Mouse (Mus musculus) CH12.LX (cell line): ENCODE results near the gene Cabp2. TPM values are rescaled to one million over a fixed set of nuclear protein-coding genes. Genes with fewer than 3 reads are reported as not detected.

ENCODE experiments used
- DNase-seq: peaks from one replicate; pipeline ENCODE4 v3.0.0-alpha.2; 2013; ENCODE audit errors: extremely low read depth
- H3K27ac ChIP-seq: 2 replicates; pipeline ENCODE4 v1.5.1; 2012; ENCODE audit warnings: low read depth, mild to moderate bottlenecking, control low read depth, moderate library complexity; ENCODE audit not compliant: insufficient read depth
- H3K27me3 ChIP-seq: replicated peaks from 2 replicates; pipeline ENCODE3; 2012; ENCODE audit warnings: inconsistent platforms
- H3K36me3 ChIP-seq, 2 experiments: replicated peaks in 1 of 2; 2 replicates each; pipeline versions ENCODE3 to v1.6.1; 2012; ENCODE audit warnings: inconsistent platforms in 1 of 2, low read length in 1 of 2, mild to moderate bottlenecking in 1 of 2, mixed read lengths in 1 of 2, moderate library complexity in 1 of 2; ENCODE audit not compliant: control insufficient read depth in 1 of 2, insufficient read depth in 1 of 2
- H3K4me1 ChIP-seq, 2 experiments: 2 replicates each; pipeline ENCODE4 v1.6.1; 2012; ENCODE audit warnings: inconsistent platforms in 1 of 2, moderate library complexity in 1 of 2; ENCODE audit not compliant: insufficient read depth in 2 of 2, control insufficient read depth in 1 of 2
- H3K4me2 ChIP-seq: 2 replicates; pipeline ENCODE4 v1.6.1; 2012; ENCODE audit warnings: low read depth, mild to moderate bottlenecking, control low read depth; ENCODE audit not compliant: poor library complexity, insufficient read depth, severe bottlenecking
- H3K4me3 ChIP-seq, 3 experiments: fragments of 150-350 bp in 1 of 3; sonication (generic) in 1 of 3; replicated peaks in 1 of 3; 2 replicates each; pipeline versions ENCODE3 to v1.5.1; 2011 to 2012; ENCODE audit warnings: low read depth in 2 of 3, low read length in 2 of 3, mild to moderate bottlenecking in 2 of 3, moderate library complexity in 2 of 3, control low read depth in 1 of 3, improper control_type of control experiment in 1 of 3, inconsistent platforms in 1 of 3, mixed read lengths in 1 of 3; ENCODE audit not compliant: poor library complexity in 1 of 3
- H3K79me2 ChIP-seq: replicated peaks from 2 replicates; pipeline ENCODE4 v1.6.1; 2012; ENCODE audit warnings: mild to moderate bottlenecking, moderate library complexity; ENCODE audit not compliant: control insufficient read depth, poor library complexity, insufficient read depth, severe bottlenecking; ENCODE audit errors: extremely low read depth
- H3K9ac ChIP-seq: 2 replicates; pipeline ENCODE4 v1.6.1; 2012; ENCODE audit warnings: low read depth, mild to moderate bottlenecking, control low read depth, moderate library complexity; ENCODE audit not compliant: insufficient read depth
- H3K9me3 ChIP-seq: replicated peaks from 2 replicates; pipeline ENCODE3; 2012; ENCODE audit warnings: low read length, inconsistent platforms, mixed read lengths
- CHD1 ChIP-seq: IDR thresholded peaks from 2 replicates; pipeline ENCODE4 v1.6.1; 2012; ENCODE audit warnings: low read depth, low read length, improper control_type of control experiment, inconsistent platforms
- CHD2 ChIP-seq: IDR thresholded peaks from 2 replicates; pipeline ENCODE4 v1.6.1; 2011; ENCODE audit warnings: low read length, improper control_type of control experiment
- ELF1 ChIP-seq: IDR thresholded peaks from 2 replicates; pipeline ENCODE4 v1.6.1; 2014; ENCODE audit warnings: low read depth, mild to moderate bottlenecking, inconsistent platforms, low read length, improper control_type of control experiment
- GABPA ChIP-seq: IDR thresholded peaks from 2 replicates; pipeline ENCODE4 v1.6.1; 2012; ENCODE audit warnings: low read depth, low read length, improper control_type of control experiment, inconsistent platforms; ENCODE audit not compliant: insufficient replicate concordance
- HCFC1 ChIP-seq: IDR thresholded peaks from 2 replicates; pipeline ENCODE4 v1.6.1; 2012; ENCODE audit warnings: low read depth, mild to moderate bottlenecking, inconsistent platforms, low read length, improper control_type of control experiment
- IRF4 ChIP-seq: IDR thresholded peaks from 2 replicates; pipeline ENCODE4 v1.6.1; 2014; ENCODE audit warnings: low read depth, mild to moderate bottlenecking, inconsistent platforms, low read length, improper control_type of control experiment
- JUND ChIP-seq: conservative IDR thresholded peaks from 2 replicates; pipeline ENCODE4 v1.6.1; 2011; ENCODE audit warnings: low read depth, low read length, improper control_type of control experiment
- MAFK ChIP-seq: IDR thresholded peaks from 2 replicates; pipeline ENCODE4 v1.6.1; 2011; ENCODE audit warnings: low read length, improper control_type of control experiment; ENCODE audit not compliant: insufficient replicate concordance
- POLR2AphosphoS2 ChIP-seq: IDR thresholded peaks from 2 replicates; pipeline ENCODE4 v1.6.1; 2011; ENCODE audit warnings: low read depth, low read length, improper control_type of control experiment
- RAD21 ChIP-seq: IDR thresholded peaks from 2 replicates; pipeline ENCODE4 v1.6.1; 2011; ENCODE audit warnings: low read depth, mild to moderate bottlenecking, low read length, improper control_type of control experiment, moderate library complexity
- RCOR1 ChIP-seq: conservative IDR thresholded peaks from 2 replicates; pipeline ENCODE4 v1.6.1; 2012; ENCODE audit warnings: low read depth, mild to moderate bottlenecking, inconsistent platforms, low read length, improper control_type of control experiment
- SMC3 ChIP-seq: IDR thresholded peaks from 2 replicates; pipeline ENCODE4 v1.6.1; 2011; ENCODE audit warnings: low read depth, low read length, improper control_type of control experiment
- TCF12 ChIP-seq: IDR thresholded peaks from 2 replicates; pipeline ENCODE4 v1.6.1; 2014; ENCODE audit warnings: low read depth, mild to moderate bottlenecking, inconsistent platforms, low read length, improper control_type of control experiment
- USF1 ChIP-seq: IDR thresholded peaks from 2 replicates; pipeline ENCODE4 v1.6.1; 2014; ENCODE audit warnings: low read depth, mild to moderate bottlenecking, inconsistent platforms, low read length, improper control_type of control experiment
- ZC3H11A ChIP-seq: IDR thresholded peaks from 2 replicates; pipeline ENCODE4 v1.6.1; 2012; ENCODE audit warnings: low read depth, mild to moderate bottlenecking, inconsistent platforms, low read length, improper control_type of control experiment
- ZKSCAN1 ChIP-seq: IDR thresholded peaks from 2 replicates; pipeline ENCODE4 v1.6.1; 2012; ENCODE audit warnings: low read depth, inconsistent platforms, low read length, improper control_type of control experiment, borderline replicate concordance
- dilution Hi-C: fragments of 300-500 bp; cut with MboI; formaldehyde crosslinking; loops from 2 replicates; pipeline ENCODE4 v1.14.3; 2020; ENCODE audit warnings: low sequenced_read_pairs; ENCODE audit not compliant: extremely low pct_unique_long_range_greater_than_20kb, extremely low pct_ligation_motif_present
- in situ Hi-C: fragments of 300-500 bp; cut with MboI; formaldehyde crosslinking; loops from 3 replicates; pipeline ENCODE4 v1.14.3; 2019; ENCODE audit warnings: low sequenced_read_pairs, low pct_ligation_motif_present, low pct_unique_long_range_greater_than_20kb, mixed read lengths
- polyA plus RNA-seq: library from polyadenylated mRNA; unstranded; fragments of >175 nt; gene quantifications from 2 replicates; pipeline ENCODE4 v1.2.1, GENCODE M21; 2012; ENCODE audit warnings: low read depth; ENCODE audit not compliant: insufficient read length
- total RNA-seq, 2 experiments: library from RNA; depleted of rRNA; stranded (reverse); fragments of 300-350 nt in 1 of 2; fragments of >200 nt in 1 of 2; gene quantifications; 2 replicates each; pipeline ENCODE4 v1.2.3; 2012 to 2014

Gene Cabp2
- total and polyA plus RNA-seq, 3 experiments = not detected

DNA sequence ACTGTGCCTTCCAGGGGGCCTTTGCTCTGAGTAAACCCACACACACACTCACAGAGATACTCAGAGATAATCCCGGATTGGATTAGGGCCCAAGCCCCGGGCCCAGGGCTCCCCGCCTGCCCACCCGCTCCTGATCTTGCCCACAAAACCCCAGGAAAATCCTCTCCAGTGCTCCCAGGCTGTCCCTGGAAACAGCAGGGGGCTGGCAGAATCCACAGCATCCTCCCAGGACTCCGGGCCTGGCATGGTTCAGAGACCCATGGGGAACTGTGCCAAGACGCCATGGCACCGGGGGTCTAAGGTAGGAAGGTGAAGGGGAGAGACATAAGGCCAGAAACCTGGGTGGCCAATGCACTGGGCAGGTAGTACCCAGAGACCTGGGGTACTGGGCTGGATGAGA lies 1.9 kb downstream of the Cabp2 start:
- Histone ChIP-seq H3K4me1 (peaks cover 0 to 8% of the 10 kb centered on the region in 2 experiments; a peak in 2 of 4 replicates), H3K79me2 (no peaks in the 10 kb centered on the region), H3K4me3 (no peak overlapping the region), H3K36me3 (no peaks in the 10 kb centered on the region), H3K9me3 (no peaks in the 10 kb centered on the region), H3K27me3 (peaks cover 76% of the 10 kb centered on the region), H3K27ac (no peak overlapping the region), H3K9ac (no peak overlapping the region), H3K4me2 (no peak overlapping the region)
- TF ChIP-seq ZKSCAN1 = no peak
- no peak for TF ChIP-seq RCOR1
- TF ChIP-seq JUND = no peak
- TF ChIP-seq ZC3H11A = no peak
- TF ChIP-seq CHD1 = no peak
- TF ChIP-seq GABPA = no peak
- no peak for TF ChIP-seq USF1
- TF ChIP-seq MAFK = no peak
- TF ChIP-seq POLR2AphosphoS2 = no peak
- no peak for DNase-seq
- in situ Hi-C loops = no loop called here
- dilution Hi-C loops = no loop called here

DNA sequence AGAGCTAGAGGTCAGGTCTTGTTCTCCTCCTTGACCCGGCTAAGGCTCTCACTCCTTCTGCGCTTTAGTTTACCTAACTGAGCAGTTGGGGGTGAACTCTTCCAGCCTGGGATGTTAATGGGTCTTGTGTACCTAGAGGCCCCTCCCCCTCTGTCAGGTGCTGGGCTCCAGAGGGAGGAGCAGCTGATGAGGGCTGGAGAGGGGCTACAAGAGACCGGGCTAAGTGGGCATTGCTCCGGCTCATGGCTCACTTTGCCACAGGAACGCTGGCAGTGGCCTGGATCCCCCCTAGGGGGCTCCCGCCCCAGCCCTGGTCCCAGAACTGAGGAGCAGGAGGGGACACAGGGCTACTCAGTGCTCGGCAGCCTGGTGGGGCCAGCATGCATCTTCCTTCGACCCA lies 2.4 kb downstream of the Cabp2 start:
- H3K9ac ChIP-seq = no peak overlapping the region
- H3K36me3 ChIP-seq = no peaks in the 10 kb centered on the region
- H3K27ac ChIP-seq = no peak overlapping the region
- no peak overlapping the region for H3K4me3 ChIP-seq
- no peak for TF ChIP-seq CHD2
- TF ChIP-seq HCFC1 = no peak
- TF ChIP-seq RAD21 = no peak
- TF ChIP-seq ELF1 = no peak
- TF ChIP-seq IRF4 = no peak
- TF ChIP-seq SMC3 = no peak
- no peak for TF ChIP-seq MAFK
- TF ChIP-seq TCF12 = no peak
- in situ Hi-C loops (no loop called here), dilution Hi-C loops (no loop called here)
- no peaks in the 10 kb centered on the region for H3K9me3 ChIP-seq
- H3K4me2 ChIP-seq = no peak overlapping the region
- H3K79me2 ChIP-seq = no peaks in the 10 kb centered on the region
- H3K27me3 ChIP-seq = peaks cover 79% of the 10 kb centered on the region
- no peak for DNase-seq
- peaks cover 0 to 8% of the 10 kb centered on the region in 2 experiments; a peak in 2 of 4 replicates for H3K4me1 ChIP-seq
